Mouse (Mus musculus): Measurements from ENCODE around the gene Twf1.

DNA sequence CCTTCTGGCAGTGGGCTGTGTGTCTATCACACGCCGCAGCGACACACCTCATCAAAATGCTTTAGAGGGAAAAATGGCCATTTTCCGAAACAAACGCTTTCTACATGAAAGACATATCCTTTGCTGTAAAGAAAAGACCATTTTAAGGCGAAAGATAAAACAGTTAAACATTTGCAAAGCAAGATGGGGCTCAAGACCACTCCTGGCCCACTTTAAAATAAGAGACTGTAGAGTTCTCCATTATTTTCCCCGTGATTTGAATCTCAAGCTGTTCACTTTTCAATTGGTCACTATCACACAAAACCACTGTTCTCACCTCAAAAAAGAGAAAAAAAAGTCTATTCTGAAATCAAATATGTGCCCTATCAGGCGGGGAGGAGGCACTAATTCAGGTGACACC, 394 bp upstream of the Twf1 start:
- TF ChIP-seq CTCF (conservative IDR thresholded peaks at IDR 0.05 in 1 of 2, IDR thresholded peaks at IDR 0.05 in 1 of 2; ENCODE audit: low read depth in 2 of 2, low read length in 2 of 2) (no peak), RAD21 (IDR thresholded peaks at IDR 0.05; ENCODE audit: low read depth, low read length) (no peak), MAX (IDR thresholded peaks at IDR 0.05; ENCODE audit: low read length) (no peak)

All from CH12.LX (cell line).